In genomic region chr3:103518624-103519023, GRCm38 (mm10) we compare ENCODE assay signal across 14 mouse cellular contexts. TPM values are rescaled to one million over a fixed set of nuclear protein-coding genes. Genes with fewer than 3 reads are reported as not detected.
DNase-seq lines count a peak whose midpoint lies in the region; ATAC-seq and TF ChIP-seq lines count a peak whose summit lies in the region.
"Had no signal": no experiment of that assay in that cellular context is flagged by ENCODE, and none has a peak within 500 bp of the region (broad histone marks: within the 10 kb centered on the region; RNA-seq: fewer than 3 reads in every experiment).

No protein-coding gene starts in this region.

- H3K9ac ChIP-seq in neural tube, embryonic 15.5 days (replicated peaks): no peak overlapping the region
- H3K9ac ChIP-seq in forebrain, postnatal 0 days: no peak overlapping the region
- H3K9ac ChIP-seq in intestine, postnatal 0 days (ENCODE audit: low read depth, low read length): no peak overlapping the region
- H3K9ac ChIP-seq: hindbrain, embryonic 15.5 days had no signal

- no peak overlapping the region for H3K27ac ChIP-seq in neural tube, embryonic 15.5 days (replicated peaks)
- peak overlapping the region; percentile 23; the same call in 1 of the 2 replicates for H3K27ac ChIP-seq in cerebellum, adult 2 months (ENCODE audit: insufficient read depth, low read length)
- H3K27ac ChIP-seq in forebrain, postnatal 0 days (ENCODE audit: low read depth, low read length): 0 out of 2 replicates have a peak overlapping the region, but pooled peaks have one; percentile 35
- H3K27ac ChIP-seq in intestine, postnatal 0 days (ENCODE audit: low read depth, low read length): no peak overlapping the region
- H3K27ac ChIP-seq: hindbrain, embryonic 15.5 days had no signal

- H3K4me3 ChIP-seq in neural tube, embryonic 15.5 days (replicated peaks): no peak overlapping the region
- H3K4me3 ChIP-seq in cerebellum, adult 2 months (replicated peaks; ENCODE audit: insufficient read depth, low read depth, low read length): no peak overlapping the region
- no peak overlapping the region for H3K4me3 ChIP-seq in forebrain, postnatal 0 days (ENCODE audit: low read depth, low read length)
- H3K4me3 ChIP-seq in intestine, postnatal 0 days (ENCODE audit: low read depth, low read length): no peak overlapping the region
- H3K4me3 ChIP-seq: hindbrain, embryonic 15.5 days had no signal

- H3K36me3 ChIP-seq in neural tube, embryonic 15.5 days: no peaks in the 10 kb centered on the region
- H3K36me3 ChIP-seq in forebrain, postnatal 0 days (ENCODE audit: insufficient read depth): no peaks in the 10 kb centered on the region
- no peaks in the 10 kb centered on the region for H3K36me3 ChIP-seq in intestine, postnatal 0 days (ENCODE audit: control insufficient read depth, insufficient read depth)
- H3K36me3 ChIP-seq: hindbrain, embryonic 15.5 days had no signal

- no peaks in the 10 kb centered on the region for H3K27me3 ChIP-seq in neural tube, embryonic 15.5 days (replicated peaks)
- H3K27me3 ChIP-seq in cerebellum, adult 2 months (ENCODE audit: control insufficient read depth, insufficient read depth, low read length): no peaks in the 10 kb centered on the region
- no peaks in the 10 kb centered on the region for H3K27me3 ChIP-seq in forebrain, postnatal 0 days (ENCODE audit: insufficient read depth, low read length)
- no peaks in the 10 kb centered on the region for H3K27me3 ChIP-seq in intestine, postnatal 0 days (replicated peaks; ENCODE audit: control insufficient read depth, insufficient read depth, low read length)
- H3K27me3 ChIP-seq: hindbrain, embryonic 15.5 days had no signal

- peak; percentile 21 to 39 for DNase-seq in frontal cortex, postnatal 36 days (ENCODE audit: low spot score in 2 of 2)
- DNase-seq in frontal cortex, postnatal 14 days (ENCODE audit: low spot score in 2 of 2): no peak
- DNase-seq in neural tube, embryonic 10.5 days (ENCODE audit: extremely low spot score, low spot score): no peak
- peak; percentile 55 to 82 for DNase-seq in cerebellum, adult 2 months
- peak; percentile 61 for DNase-seq in forebrain, postnatal 0 days
- no peak for DNase-seq in testis, postnatal 10 days (ENCODE audit: low spot score)
- DNase-seq: embryo, embryonic 11 days; kidney, adult 9 months had no signal

- no peak for TF ChIP-seq CTCF in cerebellum, adult 2 months (IDR thresholded peaks at IDR 0.05; ENCODE audit: borderline replicate concordance, insufficient read depth, low read depth, low read length)
- peak; percentile 11; the same call in 1 of the 2 replicates for TF ChIP-seq CTCF in forebrain, postnatal 0 days (IDR thresholded peaks at IDR 0.05; ENCODE audit: low read depth)
- TF ChIP-seq CTCF in intestine, postnatal 0 days (IDR thresholded peaks at IDR 0.05; ENCODE audit: low read depth): no peak

- H3K9me3 ChIP-seq in neural tube, embryonic 15.5 days (replicated peaks): no peaks in the 10 kb centered on the region
- H3K9me3 ChIP-seq in forebrain, postnatal 0 days (ENCODE audit: low read length): no peaks in the 10 kb centered on the region
- no peaks in the 10 kb centered on the region for H3K9me3 ChIP-seq in intestine, postnatal 0 days (ENCODE audit: control insufficient read depth)
- H3K9me3 ChIP-seq: hindbrain, embryonic 15.5 days had no signal

- H3K4me1 ChIP-seq in neural tube, embryonic 15.5 days: peaks cover 11% of the 10 kb centered on the region; the same call in 1 of the 2 replicates
- H3K4me1 ChIP-seq in cerebellum, adult 2 months (ENCODE audit: control insufficient read depth, insufficient read depth, low read length): peaks cover 37% of the 10 kb centered on the region
- H3K4me1 ChIP-seq in forebrain, postnatal 0 days (ENCODE audit: insufficient read depth): no peaks in the 10 kb centered on the region
- no peaks in the 10 kb centered on the region for H3K4me1 ChIP-seq in intestine, postnatal 0 days (replicated peaks; ENCODE audit: control insufficient read depth, insufficient read depth, low read length)

- TF ChIP-seq POLR2A in cerebellum, adult 2 months (IDR thresholded peaks at IDR 0.05; ENCODE audit: borderline replicate concordance, insufficient read depth, low read length): no peak

- no peak overlapping the region for H3K4me2 ChIP-seq in neural tube, embryonic 15.5 days
- H3K4me2 ChIP-seq in forebrain, postnatal 0 days (ENCODE audit: low read depth): no peak overlapping the region
- H3K4me2 ChIP-seq in intestine, postnatal 0 days (replicated peaks; ENCODE audit: low read depth): no peak overlapping the region
- H3K4me2 ChIP-seq: hindbrain, embryonic 15.5 days; liver, embryonic 11.5 days had no signal

- peak; percentile 24; the same call in 1 of the 2 replicates for ATAC-seq in neural tube, embryonic 15.5 days (ENCODE audit: low FRiP score)
- peak; percentile 85 for ATAC-seq in forebrain, postnatal 0 days
- no peak for ATAC-seq in intestine, postnatal 0 days
- ATAC-seq: lung, postnatal 0 days had no signal

- 64% methylated on average over 2 of the region's 2 CpGs for WGBS in neural tube, embryonic 15.5 days
- 31% methylated on average over 2 of the region's 2 CpGs for WGBS in cerebellum, adult 2 months
- 55% methylated on average over 2 of the region's 2 CpGs for WGBS in forebrain, postnatal 0 days
- WGBS in intestine, postnatal 0 days: 73% methylated on average over 2 of the region's 2 CpGs

RNA-seq across cellular contexts. Expression of gene Syt6, which starts 56.4 kb away (rescaled TPM):
- 11.8 and 14.1 TPM in 2 replicates for polyA plus RNA-seq in neural tube, embryonic 15.5 days (2015; fragmentation: Nextera tagmentation; extraction: Ambion mirVana)
- 11.7 and 12.3 TPM in 2 replicates for polyA plus RNA-seq in cerebellum, adult 2 months (2012; rRNA removed)
- 43.3 and 44.2 TPM in 2 replicates for total RNA-seq in forebrain, postnatal 0 days (2014; rRNA removed)
- polyA plus RNA-seq in forebrain, postnatal 0 days (2015; fragmentation: Nextera tagmentation; extraction: Ambion mirVana): 21.0 and 22.2 TPM in 2 replicates
- polyA plus RNA-seq in intestine, postnatal 0 days (2015; fragmentation: Nextera tagmentation; extraction: Ambion mirVana): 0.56 and 0.60 TPM in 2 replicates
- total RNA-seq: granulocyte monocyte progenitor cell, adult 5-6 weeks had no signal

Comparison
In these comparisons a context has a peak if more than half of its experiments do, and no peak if none do; other contexts are left out.
1. DNase-seq: peak in frontal cortex, postnatal 36 days (2 of 2), cerebellum, adult 2 months (2 of 2) and forebrain, postnatal 0 days (single experiment); none in frontal cortex, postnatal 14 days (0 of 2), neural tube, embryonic 10.5 days (single experiment) and testis, postnatal 10 days (single experiment).
2. H3K27ac ChIP-seq: peak in cerebellum, adult 2 months (single experiment) and forebrain, postnatal 0 days (single experiment); none in neural tube, embryonic 15.5 days (single experiment) and intestine, postnatal 0 days (single experiment).